Mouse (Mus musculus): ENCODE measurements around the gene Cd68. TPM values are rescaled to one million over a fixed set of nuclear protein-coding genes. Genes with fewer than 3 reads are reported as not detected.

Cd68 gene
- total and polyA plus RNA-seq, 3 experiments = 82.2 to 343 (median 122) TPM

- peaks cover 2% of the 10 kb centered on the region for H3K27me3 ChIP-seq (replicated peaks)
- no peak overlapping the region for H3K27ac ChIP-seq (ENCODE audit: insufficient read depth, low read depth)
- TF ChIP-seq ZMIZ1 (IDR thresholded peaks at IDR 0.05; ENCODE audit: low read depth, low read length) (no peak), EP300 (IDR thresholded peaks at IDR 0.05; ENCODE audit: low read length) (no peak), PAX5 (IDR thresholded peaks at IDR 0.05; ENCODE audit: low read length) (no peak), TCF12 (IDR thresholded peaks at IDR 0.05; ENCODE audit: low read depth, low read length) (no peak), CHD2 (IDR thresholded peaks at IDR 0.05; ENCODE audit: low read length) (no peak), JUN (IDR thresholded peaks at IDR 0.05; ENCODE audit: insufficient read depth, low read depth, low read length) (no peak), GABPA (IDR thresholded peaks at IDR 0.05; ENCODE audit: insufficient replicate concordance, low read depth, low read length) (no peak), MEF2A (IDR thresholded peaks at IDR 0.05; ENCODE audit: borderline replicate concordance, low read depth, low read length) (no peak), SMC3 (IDR thresholded peaks at IDR 0.05; ENCODE audit: low read depth, low read length) (no peak)
- H3K4me2 ChIP-seq (ENCODE audit: insufficient read depth, low read depth, poor library complexity, severe bottlenecking) = no peak overlapping the region
- H3K9ac ChIP-seq (ENCODE audit: insufficient read depth, low read depth) = no peak overlapping the region
- dilution Hi-C loops (cut with MboI; ENCODE audit: extremely low pct_ligation_motif_present, extremely low pct_unique_long_range_greater_than_20kb, low sequenced_read_pairs) (no loop called here), in situ Hi-C loops (cut with MboI; ENCODE audit: low pct_ligation_motif_present, low pct_unique_long_range_greater_than_20kb, low sequenced_read_pairs) (no loop called here)
- no peak for DNase-seq (ENCODE audit: extremely low read depth)
- H3K4me1 ChIP-seq (ENCODE audit: control insufficient read depth in 1 of 2, insufficient read depth in 2 of 2) = no peaks in the 10 kb centered on the region; a peak in 1 of 4 replicates
- H3K4me3 ChIP-seq (replicated peaks in 1 of 3; ENCODE audit: low read depth in 2 of 3, low read length in 2 of 3, poor library complexity in 1 of 3) = no peak overlapping the region
- H3K36me3 ChIP-seq (replicated peaks in 1 of 2; ENCODE audit: control insufficient read depth in 1 of 2, insufficient read depth in 1 of 2, low read length in 1 of 2) = no peaks in the 10 kb centered on the region
- no peaks in the 10 kb centered on the region for H3K79me2 ChIP-seq (replicated peaks; ENCODE audit: control insufficient read depth, extremely low read depth, insufficient read depth, poor library complexity, severe bottlenecking)
- H3K9me3 ChIP-seq (replicated peaks; ENCODE audit: low read length) = peaks cover 5% of the 10 kb centered on the region
Observed at GRCm38 (mm10) chr11:69697396-69697795, 31.4 kb upstream of the Cd68 start.

GRCm38 (mm10) chr11:69695361-69696181 is 29.6 kb upstream of the Cd68 start, which contains the start of the genes Tnfsf12 and Tnfsfm13:
Gene Tnfsf12 (minus strand): TSS chr11:69695849.
Gene Tnfsfm13 (minus strand): TSS chr11:69696098.
- Histone ChIP-seq H3K4me3 (replicated peaks in 1 of 3; ENCODE audit: low read depth in 2 of 3, low read length in 2 of 3, poor library complexity in 1 of 3) (no peak within 1 kb of the TSS), H3K4me2 (ENCODE audit: insufficient read depth, low read depth, poor library complexity, severe bottlenecking) (no peak within 1 kb of the TSS), H3K4me1 (ENCODE audit: control insufficient read depth in 1 of 2, insufficient read depth in 2 of 2) (no peaks in the 10 kb centered on the region), H3K79me2 (replicated peaks; ENCODE audit: control insufficient read depth, extremely low read depth, insufficient read depth, poor library complexity, severe bottlenecking) (no peaks in the 10 kb centered on the region), H3K9me3 (replicated peaks; ENCODE audit: low read length) (peaks cover 5% of the 10 kb centered on the region), H3K36me3 (replicated peaks in 1 of 2; ENCODE audit: control insufficient read depth in 1 of 2, insufficient read depth in 1 of 2, low read length in 1 of 2) (no peaks in the 10 kb centered on the region), H3K9ac (ENCODE audit: insufficient read depth, low read depth) (no peak within 1 kb of the TSS), H3K27ac (ENCODE audit: insufficient read depth, low read depth) (no peak within 1 kb of the TSS), H3K27me3 (replicated peaks) (peaks cover 1% of the 10 kb centered on the region)
- dilution Hi-C loops (cut with MboI; ENCODE audit: extremely low pct_ligation_motif_present, extremely low pct_unique_long_range_greater_than_20kb, low sequenced_read_pairs) = no loop called here
- DNase-seq (ENCODE audit: extremely low read depth) = no peak
- TF ChIP-seq EP300 (IDR thresholded peaks at IDR 0.05; ENCODE audit: low read length) = no peak
- TF ChIP-seq POLR2A (IDR thresholded peaks at IDR 0.05; ENCODE audit: low read depth, low read length) = no peak
- TF ChIP-seq MEF2A (IDR thresholded peaks at IDR 0.05; ENCODE audit: borderline replicate concordance, low read depth, low read length) = no peak
- no peak for TF ChIP-seq CHD1 (IDR thresholded peaks at IDR 0.05; ENCODE audit: low read depth, low read length)
- TF ChIP-seq ETS1 (conservative IDR thresholded peaks at IDR 0.05; ENCODE audit: low read depth, low read length) = no peak
- TF ChIP-seq NELFE (IDR thresholded peaks at IDR 0.05; ENCODE audit: low read depth, low read length) = no peak
- no peak for TF ChIP-seq ZNF384 (IDR thresholded peaks at IDR 0.05; ENCODE audit: low read depth, low read length)
- no peak for TF ChIP-seq CHD2 (IDR thresholded peaks at IDR 0.05; ENCODE audit: low read length)
- TF ChIP-seq ELF1 (IDR thresholded peaks at IDR 0.05; ENCODE audit: low read depth, low read length) = no peak
- no peak for TF ChIP-seq BHLHE40 (IDR thresholded peaks at IDR 0.05; ENCODE audit: low read depth, low read length)
- no peak for TF ChIP-seq TBP (conservative IDR thresholded peaks at IDR 0.05; ENCODE audit: low read depth, low read length)
- TF ChIP-seq MAZ (IDR thresholded peaks at IDR 0.05; ENCODE audit: low read depth, low read length) = no peak
- no peak for TF ChIP-seq NRF1 (IDR thresholded peaks at IDR 0.05; ENCODE audit: low read depth, low read length)
- no peak for TF ChIP-seq TCF12 (IDR thresholded peaks at IDR 0.05; ENCODE audit: low read depth, low read length)
- in situ Hi-C loops (cut with MboI; ENCODE audit: low pct_ligation_motif_present, low pct_unique_long_range_greater_than_20kb, low sequenced_read_pairs) = no loop called here

Data from CH12.LX (cell line).